Mouse (Mus musculus): ENCODE measurements around the gene Rdx. TPM values are rescaled to one million over a fixed set of nuclear protein-coding genes. Genes with fewer than 3 reads are reported as not detected.
A peak's percentile ranks its signal among the peaks of the same experiment; 100 is the strongest.

Rdx gene
- polyA plus RNA-seq, 1 experiment from 2014 or later, result 159 TPM

- Histone ChIP-seq H3K27ac (no peak overlapping the region), H3K9ac (replicated peaks) (no peak overlapping the region), H3K36me3 (peaks cover 14% of the 10 kb centered on the region; the same call in 1 of the 2 replicates), H3K9me3 (no peaks in the 10 kb centered on the region), H3K4me1 (replicated peaks) (no peaks in the 10 kb centered on the region), H3K4me3 (replicated peaks) (no peak overlapping the region), H3K4me2 (no peak overlapping the region), H3K27me3 (no peaks in the 10 kb centered on the region)
- ATAC-seq (ENCODE audit: insufficient number of reproducible peaks, insufficient read depth, low FRiP score, low TSS enrichment, low read depth), result no peak
- WGBS, result 90% methylated on average over 10 of the region's 10 CpGs
Observed at GRCm38 (mm10) chr9:52094471-52094980, 47.6 kb downstream of the Rdx start.

GRCm38 (mm10) chr9:52095666-52096065 lies 48.7 kb downstream of the Rdx start:
- no peak overlapping the region for H3K4me3 ChIP-seq (replicated peaks)
- H3K4me1 ChIP-seq (replicated peaks), result no peaks in the 10 kb centered on the region
- H3K27ac ChIP-seq, result no peak overlapping the region
- WGBS, result 75% methylated on average over 3 of the region's 3 CpGs
- peaks cover 9% of the 10 kb centered on the region; the same call in 1 of the 2 replicates for H3K36me3 ChIP-seq
- no peak for ATAC-seq (ENCODE audit: insufficient number of reproducible peaks, insufficient read depth, low FRiP score, low TSS enrichment, low read depth)
- no peak overlapping the region for H3K4me2 ChIP-seq
- no peak overlapping the region for H3K9ac ChIP-seq (replicated peaks)
- H3K9me3 ChIP-seq, result no peaks in the 10 kb centered on the region
- no peaks in the 10 kb centered on the region for H3K27me3 ChIP-seq

- 15% methylated on average over 1 of the region's 1 CpGs for WGBS
- no peak overlapping the region for H3K9ac ChIP-seq (replicated peaks)
- peaks cover 6% of the 10 kb centered on the region; the same call in 1 of the 2 replicates for H3K4me1 ChIP-seq (replicated peaks)
Observed at GRCm38 (mm10) chr9:52097386-52097785, 50.4 kb downstream of the Rdx start.

GRCm38 (mm10) chr9:52098600-52098999 lies 51.6 kb downstream of the Rdx start:
- 0 out of 2 replicates have a peak, but pooled peaks have one; percentile 70 for ATAC-seq (ENCODE audit: insufficient number of reproducible peaks, insufficient read depth, low FRiP score, low TSS enrichment, low read depth)
- H3K27me3 ChIP-seq, result no peaks in the 10 kb centered on the region
- H3K36me3 ChIP-seq, result no peaks in the 10 kb centered on the region
- 4% methylated on average over 7 of the region's 7 CpGs for WGBS
- no peak overlapping the region for H3K27ac ChIP-seq
- no peaks in the 10 kb centered on the region for H3K9me3 ChIP-seq
- H3K9ac ChIP-seq (replicated peaks), result no peak overlapping the region
- no peak overlapping the region for H3K4me2 ChIP-seq
- no peak overlapping the region for H3K4me3 ChIP-seq (replicated peaks)
- peaks cover 13% of the 10 kb centered on the region; the same call in 1 of the 2 replicates for H3K4me1 ChIP-seq (replicated peaks)

More at GRCm38 (mm10) chr9:52097386-52097785, 50.4 kb downstream of the Rdx start:
- H3K4me2 ChIP-seq, result no peak overlapping the region
- ATAC-seq (ENCODE audit: insufficient number of reproducible peaks, insufficient read depth, low FRiP score, low TSS enrichment, low read depth), result no peak
- H3K27me3 ChIP-seq, result no peaks in the 10 kb centered on the region
- H3K36me3 ChIP-seq, result no peaks in the 10 kb centered on the region
- H3K27ac ChIP-seq, result no peak overlapping the region
- H3K9me3 ChIP-seq, result no peaks in the 10 kb centered on the region
- no peak overlapping the region for H3K4me3 ChIP-seq (replicated peaks)

- Histone ChIP-seq H3K27me3 (no peaks in the 10 kb centered on the region), H3K4me3 (replicated peaks) (no peak overlapping the region), H3K4me1 (replicated peaks) (peaks cover 13% of the 10 kb centered on the region; the same call in 1 of the 2 replicates), H3K4me2 (no peak overlapping the region), H3K36me3 (no peaks in the 10 kb centered on the region), H3K9ac (replicated peaks) (no peak overlapping the region), H3K27ac (no peak overlapping the region), H3K9me3 (no peaks in the 10 kb centered on the region)
- WGBS, result 91% methylated on average over 14 of the region's 14 CpGs
- ATAC-seq (ENCODE audit: insufficient number of reproducible peaks, insufficient read depth, low FRiP score, low TSS enrichment, low read depth), result no peak
Observed at GRCm38 (mm10) chr9:52100426-52100825, 53.5 kb downstream of the Rdx start.

- Histone ChIP-seq H3K9ac (replicated peaks) (no peak overlapping the region), H3K9me3 (no peaks in the 10 kb centered on the region), H3K27ac (no peak overlapping the region), H3K4me2 (no peak overlapping the region), H3K27me3 (no peaks in the 10 kb centered on the region), H3K4me1 (replicated peaks) (peaks cover 13% of the 10 kb centered on the region; the same call in 1 of the 2 replicates), H3K36me3 (no peaks in the 10 kb centered on the region), H3K4me3 (replicated peaks) (no peak overlapping the region)
- WGBS, result 69% methylated on average over 13 of the region's 13 CpGs
- ATAC-seq (ENCODE audit: insufficient number of reproducible peaks, insufficient read depth, low FRiP score, low TSS enrichment, low read depth), result no peak
Observed at GRCm38 (mm10) chr9:52102060-52102844, 55.3 kb downstream of the Rdx start.

- H3K27ac ChIP-seq, result no peak overlapping the region
- H3K36me3 ChIP-seq, result no peaks in the 10 kb centered on the region
- ATAC-seq (ENCODE audit: insufficient number of reproducible peaks, insufficient read depth, low FRiP score, low TSS enrichment, low read depth), result no peak
- no peak overlapping the region for H3K4me2 ChIP-seq
- H3K4me3 ChIP-seq (replicated peaks), result no peak overlapping the region
- peaks cover 13% of the 10 kb centered on the region; the same call in 1 of the 2 replicates for H3K4me1 ChIP-seq (replicated peaks)
- WGBS, result 75% methylated on average over 9 of the region's 9 CpGs
- H3K27me3 ChIP-seq, result no peaks in the 10 kb centered on the region
- H3K9ac ChIP-seq (replicated peaks), result no peak overlapping the region
- no peaks in the 10 kb centered on the region for H3K9me3 ChIP-seq
Observed at GRCm38 (mm10) chr9:52103448-52104224, 56.7 kb downstream of the Rdx start.

- no peaks in the 10 kb centered on the region for H3K36me3 ChIP-seq
- WGBS, result 65% methylated on average over 8 of the region's 8 CpGs
- peaks cover 13% of the 10 kb centered on the region; the same call in 1 of the 2 replicates for H3K4me1 ChIP-seq (replicated peaks)
- H3K27me3 ChIP-seq, result no peaks in the 10 kb centered on the region
- H3K9ac ChIP-seq (replicated peaks), result no peak overlapping the region
- no peak overlapping the region for H3K27ac ChIP-seq
- no peak overlapping the region for H3K4me2 ChIP-seq
- no peaks in the 10 kb centered on the region for H3K9me3 ChIP-seq
- no peak overlapping the region for H3K4me3 ChIP-seq (replicated peaks)
- ATAC-seq (ENCODE audit: insufficient number of reproducible peaks, insufficient read depth, low FRiP score, low TSS enrichment, low read depth), result no peak
Observed at GRCm38 (mm10) chr9:52104225-52104615, 57.2 kb downstream of the Rdx start.

- 86% methylated on average over 6 of the region's 6 CpGs for WGBS
- Histone ChIP-seq H3K4me2 (no peak overlapping the region), H3K27ac (no peak overlapping the region), H3K4me1 (replicated peaks) (peaks cover 13% of the 10 kb centered on the region; the same call in 1 of the 2 replicates), H3K27me3 (no peaks in the 10 kb centered on the region), H3K4me3 (replicated peaks) (no peak overlapping the region), H3K9me3 (no peaks in the 10 kb centered on the region), H3K9ac (replicated peaks) (no peak overlapping the region), H3K36me3 (no peaks in the 10 kb centered on the region)
- no peak for ATAC-seq (ENCODE audit: insufficient number of reproducible peaks, insufficient read depth, low FRiP score, low TSS enrichment, low read depth)
Observed at GRCm38 (mm10) chr9:52105423-52105822, 58.5 kb downstream of the Rdx start.

GRCm38 (mm10) chr9:52107161-52107560 lies 60.2 kb downstream of the Rdx start:
- no peaks in the 10 kb centered on the region for H3K27me3 ChIP-seq
- H3K4me3 ChIP-seq (replicated peaks), result no peak overlapping the region
- no peak for ATAC-seq (ENCODE audit: insufficient number of reproducible peaks, insufficient read depth, low FRiP score, low TSS enrichment, low read depth)
- WGBS, result 97% methylated on average over 3 of the region's 3 CpGs
- no peaks in the 10 kb centered on the region for H3K9me3 ChIP-seq
- H3K4me2 ChIP-seq, result no peak overlapping the region
- H3K36me3 ChIP-seq, result no peaks in the 10 kb centered on the region
- H3K4me1 ChIP-seq (replicated peaks), result peaks cover 9% of the 10 kb centered on the region; the same call in 1 of the 2 replicates
- H3K9ac ChIP-seq (replicated peaks), result no peak overlapping the region
- H3K27ac ChIP-seq, result no peak overlapping the region

- Histone ChIP-seq H3K9ac (replicated peaks) (no peak overlapping the region), H3K27me3 (no peaks in the 10 kb centered on the region), H3K4me3 (replicated peaks) (no peak overlapping the region), H3K4me1 (replicated peaks) (no peaks in the 10 kb centered on the region), H3K27ac (no peak overlapping the region), H3K9me3 (no peaks in the 10 kb centered on the region), H3K36me3 (peaks cover 6% of the 10 kb centered on the region), H3K4me2 (no peak overlapping the region)
- 58% methylated on average over 3 of the region's 3 CpGs for WGBS
- no peak for ATAC-seq (ENCODE audit: insufficient number of reproducible peaks, insufficient read depth, low FRiP score, low TSS enrichment, low read depth)
Observed at GRCm38 (mm10) chr9:52110738-52111137, 63.8 kb downstream of the Rdx start.

Measured in limb, embryonic 12.5 days (tissue).